Mouse (Mus musculus): ENCODE results near the gene Cmip. TPM values are rescaled to one million over a fixed set of nuclear protein-coding genes. Genes with fewer than 3 reads are reported as not detected.

Cmip gene
- polyA plus RNA-seq, 1 experiment, result 31.0 TPM

GRCm38 (mm10) chr8:117289016-117289415, 32.2 kb downstream of the Cmip start:
- H3K4me3 ChIP-seq (ENCODE audit: insufficient read depth, low read length), result no peak overlapping the region
- peaks cover 4% of the 10 kb centered on the region; the same call in 1 of the 2 replicates for H3K4me1 ChIP-seq (ENCODE audit: control insufficient read depth, insufficient read depth, low read length)
- H3K27ac ChIP-seq (ENCODE audit: insufficient read depth, low read length), result peak overlapping the region; percentile 60; the same call in 1 of the 2 replicates
- TF ChIP-seq CTCF (IDR thresholded peaks at IDR 0.05; ENCODE audit: borderline replicate concordance, insufficient read depth, low read length), result no peak
- no peak for TF ChIP-seq POLR2A (IDR thresholded peaks at IDR 0.05; ENCODE audit: low read depth, low read length)

DNA sequence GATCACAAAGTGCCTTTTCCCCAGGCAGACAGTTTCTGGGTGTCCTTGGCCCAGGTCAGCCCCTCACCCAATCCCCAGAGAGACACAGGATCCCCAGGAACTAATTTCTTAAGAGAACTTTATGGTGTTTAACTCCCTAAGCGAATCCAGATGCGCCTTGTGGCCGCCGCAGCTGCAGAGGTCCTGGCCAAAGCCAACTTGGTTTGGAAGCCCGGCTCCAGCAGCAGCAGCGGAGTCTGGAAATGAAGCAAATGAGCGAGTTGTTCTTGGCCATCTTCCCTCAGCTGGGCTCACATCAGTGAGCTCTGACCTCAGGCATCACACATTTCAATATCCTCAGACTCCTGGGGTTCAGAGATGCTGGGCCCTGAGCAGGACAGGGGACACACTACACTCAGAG, 33.6 kb downstream of the Cmip start:
- H3K4me3 ChIP-seq (ENCODE audit: insufficient read depth, low read length), result no peak overlapping the region
- peak overlapping the region; percentile 10 for H3K27ac ChIP-seq (ENCODE audit: insufficient read depth, low read length)
- H3K4me1 ChIP-seq (ENCODE audit: control insufficient read depth, insufficient read depth, low read length), result peaks cover 4% of the 10 kb centered on the region; the same call in 1 of the 2 replicates
- no peak for TF ChIP-seq POLR2A (IDR thresholded peaks at IDR 0.05; ENCODE audit: low read depth, low read length)
- TF ChIP-seq CTCF (IDR thresholded peaks at IDR 0.05; ENCODE audit: borderline replicate concordance, insufficient read depth, low read length), result no peak

DNA sequence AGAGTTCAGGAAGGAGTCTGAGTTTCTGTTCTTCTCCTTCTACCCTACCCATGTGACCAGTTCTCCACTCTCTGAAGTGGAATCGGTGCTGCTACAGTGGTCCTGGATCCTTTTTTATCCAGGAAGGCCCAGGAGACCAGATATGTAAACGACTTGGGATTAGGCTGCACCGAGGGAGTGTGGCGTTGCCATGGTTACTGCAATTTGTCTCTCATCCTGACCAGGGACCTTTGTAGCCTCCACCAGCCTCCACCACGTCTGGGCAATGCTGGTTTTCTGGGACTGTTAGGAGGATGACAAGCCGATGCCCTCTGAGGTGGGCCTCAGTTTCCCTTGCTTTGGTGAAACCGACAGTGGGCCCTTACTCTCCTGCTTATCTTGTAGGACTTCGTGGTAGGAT, 35.4 kb downstream of the Cmip start:
- Histone ChIP-seq H3K4me3 (ENCODE audit: insufficient read depth, low read length) (no peak overlapping the region), H3K4me1 (ENCODE audit: control insufficient read depth, insufficient read depth, low read length) (peaks cover 4% of the 10 kb centered on the region; the same call in 1 of the 2 replicates), H3K27ac (ENCODE audit: insufficient read depth, low read length) (no peak overlapping the region)
- TF ChIP-seq CTCF (IDR thresholded peaks at IDR 0.05; ENCODE audit: borderline replicate concordance, insufficient read depth, low read length), result no peak
- TF ChIP-seq POLR2A (IDR thresholded peaks at IDR 0.05; ENCODE audit: low read depth, low read length), result no peak

- Histone ChIP-seq H3K4me1 (ENCODE audit: control insufficient read depth, insufficient read depth, low read length) (peaks cover 4% of the 10 kb centered on the region; the same call in 1 of the 2 replicates), H3K4me3 (ENCODE audit: insufficient read depth, low read length) (no peak overlapping the region), H3K27ac (ENCODE audit: insufficient read depth, low read length) (no peak overlapping the region)
- TF ChIP-seq POLR2A (IDR thresholded peaks at IDR 0.05; ENCODE audit: low read depth, low read length), result no peak
- TF ChIP-seq CTCF (IDR thresholded peaks at IDR 0.05; ENCODE audit: borderline replicate concordance, insufficient read depth, low read length), result no peak
These were observed 37.9 kb downstream of the Cmip start for GRCm38 (mm10) chr8:117294812-117295211.

- no peaks in the 10 kb centered on the region for H3K4me1 ChIP-seq (ENCODE audit: control insufficient read depth, insufficient read depth, low read length)
- H3K4me3 ChIP-seq (ENCODE audit: insufficient read depth, low read length), result no peak overlapping the region
- no peak overlapping the region for H3K27ac ChIP-seq (ENCODE audit: insufficient read depth, low read length)
- TF ChIP-seq CTCF (IDR thresholded peaks at IDR 0.05; ENCODE audit: borderline replicate concordance, insufficient read depth, low read length) (no peak), POLR2A (IDR thresholded peaks at IDR 0.05; ENCODE audit: low read depth, low read length) (no peak)
These were observed 41.2 kb downstream of the Cmip start for GRCm38 (mm10) chr8:117297913-117298518.

DNA sequence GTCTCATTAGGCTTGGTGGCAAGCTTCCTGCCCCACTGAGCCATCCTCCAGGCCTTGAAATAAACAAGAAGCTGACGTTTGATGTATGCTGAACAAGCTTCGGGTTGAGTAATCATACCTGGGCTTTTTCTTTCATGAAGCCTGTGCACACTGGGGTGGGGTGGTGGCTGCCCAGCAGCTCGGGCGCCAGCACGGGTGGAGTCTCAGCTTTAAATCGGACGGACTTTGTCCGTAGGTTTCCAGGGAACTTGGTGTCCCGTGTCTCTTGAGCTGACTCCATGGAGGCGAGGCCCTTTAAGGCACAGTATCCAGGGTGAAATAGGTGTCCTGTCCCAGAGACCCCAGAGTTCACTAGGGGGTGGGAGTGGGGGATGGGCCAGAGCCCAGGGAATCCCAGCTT, 42.3 kb downstream of the Cmip start:
- Histone ChIP-seq H3K27ac (ENCODE audit: insufficient read depth, low read length) (no peak overlapping the region), H3K4me3 (ENCODE audit: insufficient read depth, low read length) (no peak overlapping the region), H3K4me1 (ENCODE audit: control insufficient read depth, insufficient read depth, low read length) (no peaks in the 10 kb centered on the region)
- TF ChIP-seq CTCF (IDR thresholded peaks at IDR 0.05; ENCODE audit: borderline replicate concordance, insufficient read depth, low read length), result no peak
- TF ChIP-seq POLR2A (IDR thresholded peaks at IDR 0.05; ENCODE audit: low read depth, low read length), result no peak

- Histone ChIP-seq H3K27ac (ENCODE audit: insufficient read depth, low read length) (no peak overlapping the region), H3K4me3 (ENCODE audit: insufficient read depth, low read length) (no peak overlapping the region), H3K4me1 (ENCODE audit: control insufficient read depth, insufficient read depth, low read length) (no peaks in the 10 kb centered on the region)
- TF ChIP-seq POLR2A (IDR thresholded peaks at IDR 0.05; ENCODE audit: low read depth, low read length) (no peak), CTCF (IDR thresholded peaks at IDR 0.05; ENCODE audit: borderline replicate concordance, insufficient read depth, low read length) (no peak)
These were observed 43.3 kb downstream of the Cmip start for GRCm38 (mm10) chr8:117300188-117300587.

GRCm38 (mm10) chr8:117301457-117302041, 44.7 kb downstream of the Cmip start:
- H3K4me1 ChIP-seq (ENCODE audit: control insufficient read depth, insufficient read depth, low read length), result no peaks in the 10 kb centered on the region
- no peak overlapping the region for H3K4me3 ChIP-seq (ENCODE audit: insufficient read depth, low read length)
- 0 out of 2 replicates have a peak overlapping the region, but pooled peaks have one; percentile 32 for H3K27ac ChIP-seq (ENCODE audit: insufficient read depth, low read length)
- TF ChIP-seq CTCF (IDR thresholded peaks at IDR 0.05; ENCODE audit: borderline replicate concordance, insufficient read depth, low read length) (no peak), POLR2A (IDR thresholded peaks at IDR 0.05; ENCODE audit: low read depth, low read length) (no peak)

GRCm38 (mm10) chr8:117302072-117302471, 45.2 kb downstream of the Cmip start:
- TF ChIP-seq CTCF (IDR thresholded peaks at IDR 0.05; ENCODE audit: borderline replicate concordance, insufficient read depth, low read length) (no peak), POLR2A (IDR thresholded peaks at IDR 0.05; ENCODE audit: low read depth, low read length) (no peak)
- no peak overlapping the region for H3K4me3 ChIP-seq (ENCODE audit: insufficient read depth, low read length)
- H3K4me1 ChIP-seq (ENCODE audit: control insufficient read depth, insufficient read depth, low read length), result no peaks in the 10 kb centered on the region
- 0 out of 2 replicates have a peak overlapping the region, but pooled peaks have one; percentile 32 for H3K27ac ChIP-seq (ENCODE audit: insufficient read depth, low read length)

DNA sequence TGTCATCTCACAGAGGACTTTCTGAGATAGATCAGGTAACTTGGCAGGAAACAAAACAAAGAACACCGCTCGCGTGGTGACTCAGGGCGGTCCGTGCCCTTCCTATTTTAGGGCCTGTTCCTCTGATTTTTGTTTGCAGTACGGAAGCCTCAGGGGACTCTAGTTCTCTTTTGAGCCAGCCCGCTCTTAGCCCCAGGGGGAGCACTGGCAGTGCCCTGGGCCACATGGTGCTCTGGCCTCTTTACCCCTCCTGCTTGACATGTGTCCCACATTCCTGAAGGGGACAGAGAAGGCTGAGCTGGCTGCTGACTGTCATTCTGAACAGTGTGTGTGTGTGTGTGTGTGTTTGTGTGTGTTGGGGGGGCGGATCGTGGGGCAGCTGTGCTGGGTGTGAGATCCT, 46.8 kb downstream of the Cmip start:
- H3K27ac ChIP-seq (ENCODE audit: insufficient read depth, low read length), result no peak overlapping the region
- H3K4me3 ChIP-seq (ENCODE audit: insufficient read depth, low read length), result no peak overlapping the region
- no peaks in the 10 kb centered on the region for H3K4me1 ChIP-seq (ENCODE audit: control insufficient read depth, insufficient read depth, low read length)
- TF ChIP-seq POLR2A (IDR thresholded peaks at IDR 0.05; ENCODE audit: low read depth, low read length) (no peak), CTCF (IDR thresholded peaks at IDR 0.05; ENCODE audit: borderline replicate concordance, insufficient read depth, low read length) (no peak)
